Mouse (Mus musculus) 3134 (cell line): ENCODE measurements around the gene Gpkow.
"Not testable (repeated sequence)": the region's sequence is repeated elsewhere in the genome, so short reads cannot be mapped to it uniquely, and the experiment has no call there.

Experiments
- DNase-seq: peaks from one replicate; pipeline ENCODE4 v3.0.0-alpha.2; 2011; ENCODE audit warnings: low spot score; ENCODE audit not compliant: insufficient read length; ENCODE audit errors: extremely low read depth

Gene Gpkow

DNA sequence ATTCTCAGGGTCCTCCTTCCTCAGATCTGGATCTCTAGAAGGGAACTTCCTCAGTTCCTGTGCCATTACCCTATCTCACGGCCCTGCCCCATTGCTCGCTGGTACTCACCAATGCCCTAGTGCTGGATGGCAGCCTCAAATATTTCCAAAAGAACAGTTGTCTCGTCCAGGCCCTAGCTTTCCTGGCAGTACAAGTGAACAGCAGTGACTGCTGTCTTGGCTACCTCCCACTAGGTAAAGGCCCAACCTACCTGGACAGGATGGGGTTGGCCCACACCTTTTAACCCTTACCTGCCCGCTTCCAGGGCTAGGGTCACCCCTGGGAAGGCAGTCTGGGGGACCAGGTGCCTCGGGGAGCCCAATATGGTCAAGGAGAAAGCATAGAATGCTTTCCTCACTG is 44.2 kb downstream of the Gpkow start:
- DNase-seq: no peak

DNA sequence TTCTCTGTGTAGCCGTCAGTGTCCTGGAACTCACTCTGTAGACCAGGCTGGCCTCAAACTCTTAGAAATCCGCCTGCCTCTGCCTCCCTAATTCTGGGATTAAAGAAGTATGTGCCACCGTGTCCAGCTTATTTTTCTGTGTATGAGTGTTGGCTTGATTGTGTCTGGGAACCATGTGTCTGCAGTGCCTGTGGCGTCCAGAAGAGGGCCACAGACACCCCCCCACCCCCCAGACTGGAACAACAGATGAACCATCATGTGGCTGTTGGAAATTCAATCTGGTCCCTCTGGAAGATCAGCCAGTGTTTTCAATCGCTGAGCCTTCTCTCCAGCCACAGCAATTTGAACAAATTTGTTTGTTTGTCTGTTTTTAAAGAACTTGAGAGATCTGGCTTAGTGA is 46.5 kb downstream of the Gpkow start:
- DNase-seq: no peak

DNA sequence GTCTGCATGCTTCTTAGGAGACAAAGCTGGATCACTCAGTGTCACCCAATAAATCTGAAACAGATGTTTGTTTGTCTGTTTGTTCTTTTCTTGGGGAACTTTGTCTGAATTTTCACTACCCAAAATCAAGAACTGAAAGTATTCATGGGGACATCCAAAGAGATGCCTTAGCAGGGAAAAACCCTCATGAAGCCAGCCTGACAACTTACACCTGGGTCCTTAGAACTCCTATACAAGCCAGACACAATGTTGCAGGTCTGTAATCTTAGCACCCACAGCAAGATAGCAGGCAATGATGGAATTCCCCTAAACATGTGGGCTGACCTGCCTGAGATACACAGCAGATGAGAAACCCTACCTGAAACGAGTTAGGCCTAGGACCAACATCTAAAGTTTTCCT is 48.0 kb downstream of the Gpkow start:
- DNase-seq: no peak

DNA sequence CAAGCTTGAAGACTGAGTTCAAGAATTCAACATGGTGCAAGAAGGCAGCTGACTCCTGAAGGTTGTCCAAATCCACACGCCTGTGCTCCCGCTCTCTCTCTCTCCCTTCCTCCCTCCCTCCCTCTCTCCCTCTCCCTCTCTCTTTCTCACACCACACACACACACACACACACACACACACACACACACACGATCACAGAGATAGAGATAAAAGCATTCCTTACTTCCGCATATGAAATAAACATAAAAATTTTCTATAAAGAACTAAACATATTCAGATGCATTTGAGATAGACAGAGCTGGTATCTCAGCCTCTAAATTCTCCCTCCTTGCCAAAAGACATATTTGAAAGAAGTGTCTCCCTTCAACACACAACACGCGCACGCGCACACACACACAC is 48.5 kb downstream of the Gpkow start:
- no peak for DNase-seq

DNA sequence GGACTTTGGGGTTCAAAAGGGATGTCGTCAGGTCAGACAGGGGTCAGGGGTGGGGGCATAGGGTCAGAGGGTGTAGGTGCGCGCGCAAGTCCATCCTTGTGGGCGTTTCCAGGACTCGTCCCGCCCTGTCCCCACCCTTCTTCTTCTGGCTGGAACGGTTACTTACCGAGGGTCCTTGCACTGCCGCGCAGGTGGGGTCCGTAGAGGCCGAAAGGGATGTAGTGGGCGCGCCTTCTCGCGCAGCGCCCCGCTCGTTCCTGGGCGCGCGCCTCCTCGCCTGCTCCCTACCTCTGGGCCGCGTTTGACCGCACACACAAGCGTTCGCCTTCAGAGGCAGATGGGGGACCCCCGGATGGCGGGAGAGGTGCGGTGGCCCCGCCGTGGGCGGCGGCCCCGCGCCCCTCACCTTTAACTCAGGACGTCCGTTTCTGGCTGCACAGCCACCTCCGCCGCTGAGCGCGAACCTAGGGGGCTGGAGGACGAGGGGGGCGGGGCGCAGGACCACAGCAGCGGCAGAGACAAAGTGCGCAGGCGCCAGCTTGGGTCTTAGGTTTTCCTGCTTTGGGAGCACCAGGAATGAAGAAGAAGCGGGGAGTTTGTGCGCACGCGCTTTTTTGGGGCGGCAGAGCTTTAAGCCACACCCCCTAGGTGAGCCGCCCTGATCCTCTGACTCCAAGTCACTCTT is 53.6 kb downstream of the Gpkow start, which contains the start of gene Ccdc120:
TSS of gene Ccdc120 (minus strand) at position 474 of the 685 bp plus-strand sequence.
- peak; percentile 82 for DNase-seq

DNA sequence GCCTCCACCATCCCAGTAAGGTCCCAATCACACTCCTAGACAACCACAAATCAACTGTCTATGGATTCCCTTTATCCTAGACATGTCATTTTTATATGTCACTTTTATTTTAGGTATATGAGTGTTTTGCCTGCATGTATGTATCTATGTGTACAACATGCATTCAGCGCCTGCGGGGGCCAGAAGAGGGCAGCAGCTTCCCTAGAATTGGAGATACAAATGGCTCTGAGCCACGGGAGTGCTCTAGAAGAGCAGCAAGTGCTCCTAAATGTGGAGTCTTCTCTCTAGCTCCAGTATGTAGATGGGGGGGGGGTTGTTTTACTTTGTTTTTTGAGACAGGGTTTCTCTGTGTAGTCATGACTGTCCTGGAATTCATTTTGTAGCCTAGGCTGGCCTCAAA is 56.7 kb downstream of the Gpkow start:
- DNase-seq: not testable (repeated sequence)
